Mouse (Mus musculus): ENCODE results near the gene M1ap.

DNA sequence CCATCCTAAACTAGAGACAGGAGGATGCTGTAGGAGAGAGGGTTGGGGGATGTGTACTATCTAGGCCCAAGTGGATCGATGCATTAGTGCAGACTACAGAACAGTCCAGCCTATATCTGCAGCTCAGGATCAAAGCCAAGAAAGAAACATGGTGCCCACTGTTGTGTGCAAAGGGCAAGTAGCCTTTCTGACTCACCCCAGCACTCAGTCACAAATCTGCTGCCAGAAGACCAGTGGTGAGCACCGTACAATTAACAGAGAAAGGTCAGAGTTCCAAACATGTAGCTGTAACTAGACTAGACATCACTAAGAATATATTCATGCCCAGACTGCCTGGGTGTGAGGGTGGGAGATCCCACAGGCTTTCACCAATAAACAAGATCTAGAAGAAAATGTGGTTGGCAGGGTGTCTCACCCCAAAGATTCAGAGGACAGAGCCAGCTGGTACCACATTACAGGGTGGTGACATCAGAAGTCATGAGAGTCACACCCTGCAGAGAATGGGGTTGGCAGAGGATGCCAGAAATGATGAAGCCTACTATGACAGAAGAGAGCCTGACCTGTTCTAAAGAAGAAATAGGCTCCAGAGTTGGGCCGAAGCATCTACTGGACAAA, 12.0 kb upstream of the M1ap start:
- TF ChIP-seq POLR2A (IDR thresholded peaks at IDR 0.05; ENCODE audit: control insufficient read depth, extremely low read depth, insufficient read depth, low read length, poor library complexity) (no peak), CTCF (IDR thresholded peaks at IDR 0.05; ENCODE audit: borderline replicate concordance, control insufficient read depth, extremely low read depth, insufficient read depth, low read length, poor library complexity) (no peak)
